Mouse (Mus musculus) left cerebral cortex, postnatal 4 days (tissue): Measurements from ENCODE around the gene Vmn1r101. TPM values are rescaled to one million over a fixed set of nuclear protein-coding genes. Genes with fewer than 3 reads are reported as not detected.
"Not testable (repeated sequence)": the region's sequence is repeated elsewhere in the genome, so short reads cannot be mapped to it uniquely, and the experiment has no call there.

Source experiments
- DNase-seq: peaks from one replicate; pipeline ENCODE4 v3.0.0-alpha.2; 2022
- intact Hi-C: fragments of 180-260 bp; cut with DNase I; formaldehyde crosslinking; loops from one replicate; pipeline ENCODE4 v1.15.1; 2025
- total RNA-seq, 2 experiments: library from RNA; stranded (reverse); gene quantifications; 2 replicates each; pipeline ENCODE4 v1.2.3; 2021

Vmn1r101 gene
- total RNA-seq, result not detected

GRCm38 (mm10) chr7:20442493-20442892 lies at the start of gene Vmn1r101:
TSS of gene Vmn1r101 (minus strand) at chr7:20442593.
- intact Hi-C loops, DNase-seq: not testable (repeated sequence)

GRCm38 (mm10) chr7:20474825-20475224 lies 32.4 kb upstream of the Vmn1r101 start, which contains the start of gene Gm10670:
TSS of gene Gm10670 (minus strand) at chr7:20474925.
- DNase-seq, result not testable (repeated sequence)

GRCm38 (mm10) chr7:20417642-20418041 lies 24.8 kb downstream of the Vmn1r101 start, which contains the start of gene Vmn1r100:
TSS of gene Vmn1r100 (plus strand) at chr7:20417942.
- DNase-seq, intact Hi-C loops: not testable (repeated sequence)

More at GRCm38 (mm10) chr7:20474825-20475224, 32.4 kb upstream of the Vmn1r101 start, which contains the start of gene Gm10670:
- intact Hi-C loops, result not testable (repeated sequence)

Other genes starting within 250 kb of the Vmn1r101 start
- not detected for gene Vmn1r95, start 248.9 kb downstream of the Vmn1r101 start, total RNA-seq
- gene Gm6164, start 237.0 kb downstream of the Vmn1r101 start, total RNA-seq, result not detected
- gene Gm4498, start 208.8 kb downstream of the Vmn1r101 start, total RNA-seq, result not detected
- gene Gm5890, start 179.8 kb downstream of the Vmn1r101 start, total RNA-seq, result not detected
- not detected for gene Gm4133, start 108.5 kb downstream of the Vmn1r101 start, total RNA-seq
- gene Gm5728, start 67.2 kb downstream of the Vmn1r101 start, total RNA-seq, result not detected
- gene Vmn1r100, start 24.7 kb downstream of the Vmn1r101 start, total RNA-seq, result not detected
- not detected for gene Gm10670, start 32.3 kb upstream of the Vmn1r101 start, total RNA-seq
- gene Vmn1r103, start 67.9 kb upstream of the Vmn1r101 start, total RNA-seq, result not detected
- not detected for gene Vmn1r104, start 91.2 kb upstream of the Vmn1r101 start, total RNA-seq
- not detected for gene Gm5726, start 103.2 kb upstream of the Vmn1r101 start, total RNA-seq
- not detected for gene Gm4141, start 133.6 kb upstream of the Vmn1r101 start, total RNA-seq
- not detected for gene Gm4513, start 156.4 kb upstream of the Vmn1r101 start, total RNA-seq
- not detected for gene Vmn1r107, start 226.3 kb upstream of the Vmn1r101 start, total RNA-seq